Comparison of ENCODE assay signal across 32 mouse cellular contexts in genomic region chr6:142852419-142853377, GRCm38 (mm10). TPM values are rescaled to one million over a fixed set of nuclear protein-coding genes. Genes with fewer than 3 reads are reported as not detected.
DNase-seq lines count a peak whose midpoint lies in the region; ATAC-seq and TF ChIP-seq lines count a peak whose summit lies in the region.
"Had no signal": no experiment of that assay in that cellular context is flagged by ENCODE, and none has a peak within 500 bp of the region (broad histone marks: within the 10 kb centered on the region; RNA-seq: fewer than 3 reads in every experiment).

No protein-coding gene starts in this region.

- H3K36me3 ChIP-seq in kidney, embryonic 15.5 days: no peaks in the 10 kb centered on the region
- no peaks in the 10 kb centered on the region for H3K36me3 ChIP-seq in midbrain, embryonic 11.5 days (ENCODE audit: control insufficient read depth, insufficient read depth, low read length)
- no peaks in the 10 kb centered on the region for H3K36me3 ChIP-seq in midbrain, embryonic 13.5 days
- H3K36me3 ChIP-seq in limb, embryonic 10.5 days: no peaks in the 10 kb centered on the region
- H3K36me3 ChIP-seq in stomach, postnatal 0 days (ENCODE audit: control insufficient read depth, insufficient read depth, low read length): no peaks in the 10 kb centered on the region
- H3K36me3 ChIP-seq: embryonic facial prominence, embryonic 13.5 days; forebrain, embryonic 12.5 days; hindbrain, embryonic 10.5 days; midbrain, embryonic 15.5 days; neural tube, embryonic 12.5 days had no signal

- H3K4me1 ChIP-seq in kidney, embryonic 15.5 days: peaks cover 19% of the 10 kb centered on the region
- H3K4me1 ChIP-seq in midbrain, embryonic 11.5 days (ENCODE audit: control insufficient read depth, insufficient read depth, low read length): no peaks in the 10 kb centered on the region
- H3K4me1 ChIP-seq in midbrain, embryonic 13.5 days (replicated peaks): peaks cover 18% of the 10 kb centered on the region
- peaks cover 20% of the 10 kb centered on the region for H3K4me1 ChIP-seq in limb, embryonic 10.5 days
- H3K4me1 ChIP-seq in stomach, postnatal 0 days (replicated peaks; ENCODE audit: control insufficient read depth, insufficient read depth): no peaks in the 10 kb centered on the region

- 72% methylated on average over 6 of the region's 6 CpGs for WGBS in kidney, embryonic 15.5 days
- WGBS in midbrain, embryonic 11.5 days: 88% methylated on average over 6 of the region's 6 CpGs
- WGBS in midbrain, embryonic 13.5 days: 84% methylated on average over 6 of the region's 6 CpGs
- WGBS in limb, embryonic 10.5 days: 87% methylated on average over 6 of the region's 6 CpGs
- 81% methylated on average over 6 of the region's 6 CpGs for WGBS in stomach, postnatal 0 days

- no peaks in the 10 kb centered on the region for H3K27me3 ChIP-seq in kidney, embryonic 15.5 days
- H3K27me3 ChIP-seq in midbrain, embryonic 11.5 days (ENCODE audit: control insufficient read depth, insufficient read depth, low read length): no peaks in the 10 kb centered on the region
- no peaks in the 10 kb centered on the region for H3K27me3 ChIP-seq in midbrain, embryonic 13.5 days
- H3K27me3 ChIP-seq in limb, embryonic 10.5 days (ENCODE audit: low read depth, poor library complexity, severe bottlenecking): no peaks in the 10 kb centered on the region
- H3K27me3 ChIP-seq in stomach, postnatal 0 days (ENCODE audit: control insufficient read depth, insufficient read depth, low read length): no peaks in the 10 kb centered on the region
- H3K27me3 ChIP-seq: embryonic facial prominence, embryonic 13.5 days; forebrain, embryonic 12.5 days; midbrain, embryonic 15.5 days; neural tube, embryonic 12.5 days had no signal

- no peak for ATAC-seq in kidney, embryonic 15.5 days (replicated peaks; ENCODE audit: low FRiP score)
- no peak for ATAC-seq in midbrain, embryonic 11.5 days (ENCODE audit: low FRiP score)
- ATAC-seq in midbrain, embryonic 13.5 days: no peak
- no peak for ATAC-seq in stomach, postnatal 0 days (ENCODE audit: low FRiP score, low TSS enrichment)
- no peak for ATAC-seq in megakaryocyte-erythroid progenitor cell, adult 5-6 weeks (replicated peaks; ENCODE audit: low FRiP score, low TSS enrichment, poor library complexity, severe bottlenecking)
- ATAC-seq: hindbrain, embryonic 16.5 days; intestine, embryonic 16.5 days; liver, postnatal 0 days; lung, postnatal 0 days; midbrain, embryonic 15.5 days had no signal

- TF ChIP-seq CTCF in stomach, postnatal 0 days (IDR thresholded peaks at IDR 0.05; ENCODE audit: low read depth): no peak

- no peaks in the 10 kb centered on the region for H3K9me3 ChIP-seq in kidney, embryonic 15.5 days (replicated peaks)
- H3K9me3 ChIP-seq in midbrain, embryonic 11.5 days (ENCODE audit: control insufficient read depth, low read length): no peaks in the 10 kb centered on the region
- no peaks in the 10 kb centered on the region for H3K9me3 ChIP-seq in midbrain, embryonic 13.5 days
- no peaks in the 10 kb centered on the region for H3K9me3 ChIP-seq in limb, embryonic 10.5 days (replicated peaks)
- no peaks in the 10 kb centered on the region for H3K9me3 ChIP-seq in stomach, postnatal 0 days (ENCODE audit: control insufficient read depth, low read length)
- H3K9me3 ChIP-seq: embryonic facial prominence, embryonic 13.5 days; forebrain, embryonic 12.5 days; hindbrain, embryonic 10.5 days; midbrain, embryonic 15.5 days; neural tube, embryonic 12.5 days had no signal

- 0 out of 2 replicates have a peak overlapping the region, but pooled peaks have one; percentile 41 for H3K27ac ChIP-seq in kidney, embryonic 15.5 days
- no peak overlapping the region for H3K27ac ChIP-seq in midbrain, embryonic 11.5 days (ENCODE audit: low read depth, low read length)
- no peak overlapping the region for H3K27ac ChIP-seq in midbrain, embryonic 13.5 days
- H3K27ac ChIP-seq in limb, embryonic 10.5 days: no peak overlapping the region
- no peak overlapping the region for H3K27ac ChIP-seq in stomach, postnatal 0 days (replicated peaks)
- H3K27ac ChIP-seq: embryonic facial prominence, embryonic 13.5 days; forebrain, embryonic 12.5 days; hindbrain, embryonic 10.5 days; left cerebral cortex, adult 2 months; midbrain, embryonic 15.5 days; neural tube, embryonic 12.5 days had no signal

- H3K4me3 ChIP-seq in kidney, embryonic 15.5 days (replicated peaks): no peak overlapping the region
- H3K4me3 ChIP-seq in midbrain, embryonic 11.5 days (ENCODE audit: low read depth, low read length): no peak overlapping the region
- no peak overlapping the region for H3K4me3 ChIP-seq in midbrain, embryonic 13.5 days (replicated peaks)
- no peak overlapping the region for H3K4me3 ChIP-seq in limb, embryonic 10.5 days
- no peak overlapping the region for H3K4me3 ChIP-seq in stomach, postnatal 0 days (ENCODE audit: low read depth, low read length)
- H3K4me3 ChIP-seq: embryonic facial prominence, embryonic 13.5 days; erythroblast, embryonic 14.5 days; forebrain, embryonic 12.5 days; hindbrain, embryonic 10.5 days; left cerebral cortex, adult 2 months; midbrain, embryonic 15.5 days; neural tube, embryonic 12.5 days had no signal

- TF ChIP-seq EP300 in stomach, postnatal 0 days (optimal IDR thresholded peaks at IDR 0.05): no peak

- H3K9ac ChIP-seq in kidney, embryonic 15.5 days: no peak overlapping the region
- no peak overlapping the region for H3K9ac ChIP-seq in midbrain, embryonic 11.5 days (ENCODE audit: low read length)
- H3K9ac ChIP-seq in midbrain, embryonic 13.5 days (replicated peaks): no peak overlapping the region
- H3K9ac ChIP-seq in stomach, postnatal 0 days (ENCODE audit: low read length): no peak overlapping the region
- H3K9ac ChIP-seq: embryonic facial prominence, embryonic 13.5 days; forebrain, embryonic 12.5 days; liver, postnatal 0 days; midbrain, embryonic 15.5 days; neural tube, embryonic 12.5 days had no signal

- H3K4me2 ChIP-seq in kidney, embryonic 15.5 days: no peak overlapping the region
- no peak overlapping the region for H3K4me2 ChIP-seq in midbrain, embryonic 11.5 days
- no peak overlapping the region for H3K4me2 ChIP-seq in midbrain, embryonic 13.5 days (replicated peaks)
- no peak overlapping the region for H3K4me2 ChIP-seq in stomach, postnatal 0 days (replicated peaks; ENCODE audit: low read depth)
- H3K4me2 ChIP-seq: embryonic facial prominence, embryonic 13.5 days; forebrain, embryonic 12.5 days; heart, embryonic 11.5 days; midbrain, embryonic 15.5 days; neural tube, embryonic 12.5 days had no signal

- DNase-seq in kidney, postnatal 14 days: no peak
- peak; percentile 57 for DNase-seq in midbrain, embryonic 11.5 days (ENCODE audit: low spot score, missing footprints)
- DNase-seq in brain, adult 2 months (ENCODE audit: low read depth, low spot score): peak; percentile 60
- DNase-seq in limb, embryonic 10.5 days (ENCODE audit: low spot score): peak; percentile 12
- DNase-seq in stomach, postnatal 0 days (ENCODE audit: low spot score): no peak
- DNase-seq: adrenal gland, adult 8-10 months; B cell, adult 2 months; cerebellum, adult 18-20 months; cerebellum, postnatal 14 days; gastrocnemius, postnatal 25 days; kidney, postnatal 25 days; left cerebral cortex, postnatal 4 days; liver, postnatal 0 days; right cerebral cortex, postnatal 14 days; thymus, postnatal 14 days had no signal

RNA-seq across cellular contexts. Expression of gene Sult6b2, which starts 48.4 kb away (rescaled TPM):
- not detected in 2 replicates for polyA plus RNA-seq in kidney, embryonic 15.5 days (2015; fragmentation: Nextera tagmentation; extraction: Ambion mirVana)
- polyA plus RNA-seq in midbrain, embryonic 11.5 days (2014; fragmentation: Nextera tagmentation; extraction: Ambion mirVana): 0.14 and 0.16 TPM in 2 replicates
- polyA plus RNA-seq in midbrain, embryonic 13.5 days (2015; fragmentation: Nextera tagmentation; extraction: Ambion mirVana): 0.18 and 0.26 TPM in 2 replicates
- not detected in 2 replicates for polyA plus RNA-seq in limb, embryonic 10.5 days (2016; fragmentation: Nextera tagmentation; extraction: Ambion mirVana)
- polyA plus RNA-seq in stomach, postnatal 0 days (2015; fragmentation: Nextera tagmentation; extraction: Ambion mirVana): not detected in 2 replicates
- not detected in 2 replicates for total RNA-seq in megakaryocyte-erythroid progenitor cell, adult 5-6 weeks (2014; fragmentation: Nextera tagmentation)
- total RNA-seq in megakaryocyte-erythroid progenitor cell, adult 5-6 weeks (2017): not detected in 2 replicates
- total RNA-seq: adrenal gland, adult 8-10 months; gastrocnemius, postnatal 25 days; left cerebral cortex, adult 2 months; liver, adult 2 months; MEL had no signal
- polyA plus RNA-seq: embryonic facial prominence, embryonic 13.5 days; erythroblast, embryonic 14.5 days; heart, postnatal 0 days; liver, adult 2 months; liver, postnatal 0 days; lung, postnatal 0 days had no signal

Comparison
In these comparisons a context has a peak if more than half of its experiments do, and no peak if none do; other contexts are left out.
1. DNase-seq: peak in midbrain, embryonic 11.5 days (single experiment), brain, adult 2 months (single experiment) and limb, embryonic 10.5 days (single experiment); none in kidney, postnatal 14 days (single experiment) and stomach, postnatal 0 days (single experiment).